Comparison of ENCODE assay signal across 15 mouse cellular contexts in genomic region chr12:98602114-98602513, GRCm38 (mm10). TPM values are rescaled to one million over a fixed set of nuclear protein-coding genes. Genes with fewer than 3 reads are reported as not detected.
DNase-seq lines count a peak whose midpoint lies in the region; ATAC-seq and TF ChIP-seq lines count a peak whose summit lies in the region.
"Had no signal": no experiment of that assay in that cellular context is flagged by ENCODE, and none has a peak within 500 bp of the region (broad histone marks: within the 10 kb centered on the region; RNA-seq: fewer than 3 reads in every experiment).

No protein-coding gene starts in this region.

- H3K4me2 ChIP-seq in midbrain, postnatal 0 days (ENCODE audit: low read depth, low read length, poor library complexity, severe bottlenecking) = no peak overlapping the region
- H3K4me2 ChIP-seq: neural tube, embryonic 15.5 days had no signal

- no peak for ATAC-seq in midbrain, postnatal 0 days (ENCODE audit: low FRiP score)

- H3K4me3 ChIP-seq in midbrain, postnatal 0 days (ENCODE audit: low read depth, low read length) = no peak overlapping the region
- H3K4me3 ChIP-seq in midbrain, embryonic 10.5 days = no peak overlapping the region
- H3K4me3 ChIP-seq: megakaryocyte, embryonic 14.5 days; neural tube, embryonic 15.5 days had no signal

- 0 out of 2 replicates have a peak, but pooled peaks cover 4% of the 10 kb centered on the region for H3K9me3 ChIP-seq in midbrain, postnatal 0 days (ENCODE audit: low read length)
- peaks cover 8% of the 10 kb centered on the region; the same call in 1 of the 2 replicates for H3K9me3 ChIP-seq in midbrain, embryonic 10.5 days (replicated peaks)

- DNase-seq in heart, adult 8-10 months (ENCODE audit: low spot score) = peak; percentile 13
- no peak for DNase-seq in heart, adult 11 months
- peak; percentile 42 for DNase-seq in midbrain, postnatal 0 days (ENCODE audit: low spot score)
- no peak for DNase-seq in midbrain, embryonic 10.5 days (ENCODE audit: low spot score)
- peak; percentile 22 for DNase-seq in embryo, embryonic 10.5 days (ENCODE audit: low spot score)
- DNase-seq in telencephalon, adult 2 months (ENCODE audit: low read depth, low spot score) = peak; percentile 28
- DNase-seq in kidney, postnatal 14 days = no peak
- DNase-seq: adrenal gland, adult 2 months; cerebellum, adult 8-10 months; kidney, postnatal 25 days; thymus, adult 2 months had no signal

- 14% methylated on average over 6 of the region's 6 CpGs for WGBS in midbrain, postnatal 0 days
- 72% methylated on average over 6 of the region's 6 CpGs for WGBS in midbrain, embryonic 10.5 days

- TF ChIP-seq CTCF in midbrain, postnatal 0 days (IDR thresholded peaks at IDR 0.05) = no peak

- 0 out of 2 replicates have a peak, but pooled peaks cover 3% of the 10 kb centered on the region for H3K4me1 ChIP-seq in midbrain, postnatal 0 days (ENCODE audit: insufficient read depth, low read length)
- H3K4me1 ChIP-seq in midbrain, embryonic 10.5 days = no peaks in the 10 kb centered on the region
- H3K4me1 ChIP-seq: neural tube, embryonic 15.5 days had no signal

- no peaks in the 10 kb centered on the region for H3K36me3 ChIP-seq in midbrain, postnatal 0 days (ENCODE audit: insufficient read depth, low read length)
- H3K36me3 ChIP-seq in midbrain, embryonic 10.5 days = no peaks in the 10 kb centered on the region
- H3K36me3 ChIP-seq: neural tube, embryonic 15.5 days had no signal

- no peaks in the 10 kb centered on the region for H3K27me3 ChIP-seq in midbrain, postnatal 0 days (ENCODE audit: insufficient read depth, low read length)
- H3K27me3 ChIP-seq in midbrain, embryonic 10.5 days (ENCODE audit: low read depth, poor library complexity, severe bottlenecking) = no peaks in the 10 kb centered on the region
- H3K27me3 ChIP-seq: megakaryocyte, embryonic 14.5 days; neural tube, embryonic 15.5 days had no signal

- no peak overlapping the region for H3K9ac ChIP-seq in midbrain, postnatal 0 days (replicated peaks; ENCODE audit: low read length, poor library complexity, severe bottlenecking)
- H3K9ac ChIP-seq: liver, embryonic 14.5 days; neural tube, embryonic 15.5 days had no signal

- H3K27ac ChIP-seq in midbrain, postnatal 0 days (ENCODE audit: low read depth, low read length) = no peak overlapping the region
- H3K27ac ChIP-seq in midbrain, embryonic 10.5 days (replicated peaks) = no peak overlapping the region
- H3K27ac ChIP-seq: liver, embryonic 14.5 days; neural tube, embryonic 15.5 days had no signal

RNA-seq across cellular contexts. Expression of gene Kcnk10, which starts 24.0 kb away (rescaled TPM):
- under 1 TPM in 1 of 4 experiments, not detected in 3; 0.20 TPM for total RNA-seq in heart, adult 8-10 months (2022)
- 56.6 and 62.6 TPM in 2 replicates for total RNA-seq in midbrain, postnatal 0 days (2014; rRNA removed)
- polyA plus RNA-seq in midbrain, postnatal 0 days (2015; fragmentation: Nextera tagmentation; extraction: Ambion mirVana) = 33.0 and 37.4 TPM in 2 replicates
- 17.7 and 33.2 TPM in 2 replicates for polyA plus RNA-seq in midbrain, embryonic 10.5 days (2016; fragmentation: Nextera tagmentation; extraction: Ambion mirVana)
- total RNA-seq: adrenal gland, adult 2 months; MEL had no signal
- polyA plus RNA-seq: adrenal gland, adult 2 months; liver, embryonic 14.5 days had no signal

RNA-seq across cellular contexts. Expression of gene Spata7, which starts 25.8 kb away (rescaled TPM):
- total RNA-seq in heart, adult 8-10 months (2022) = 1 to 10 TPM; 3.8 to 7.2 (median 5.0) TPM
- 29.2 and 41.6 TPM in 2 replicates for total RNA-seq in midbrain, postnatal 0 days (2014; rRNA removed)
- 34.2 and 38.2 TPM in 2 replicates for polyA plus RNA-seq in midbrain, postnatal 0 days (2015; fragmentation: Nextera tagmentation; extraction: Ambion mirVana)
- 19.5 and 21.6 TPM in 2 replicates for polyA plus RNA-seq in midbrain, embryonic 10.5 days (2016; fragmentation: Nextera tagmentation; extraction: Ambion mirVana)

Comparison
In these comparisons a context has a peak if more than half of its experiments do, and no peak if none do; other contexts are left out.
1. DNase-seq: peak in heart, adult 8-10 months (single experiment), midbrain, postnatal 0 days (single experiment), embryo, embryonic 10.5 days (single experiment) and telencephalon, adult 2 months (single experiment); none in heart, adult 11 months (single experiment), midbrain, embryonic 10.5 days (single experiment) and kidney, postnatal 14 days (single experiment).
2. RNA of gene Kcnk10, which starts 24.0 kb away (total RNA-seq): 56.6 to 62.6 TPM in midbrain, postnatal 0 days; 0.20 TPM in heart, adult 8-10 months; every median in the first group is over 10 times any median in the second.